Comparison of ENCODE assay signal across 9 mouse cellular contexts in genomic region chr8:46859164-46859846, GRCm38 (mm10).
DNase-seq lines count a peak whose midpoint lies in the region; ATAC-seq and TF ChIP-seq lines count a peak whose summit lies in the region.
"Had no signal": no experiment of that assay in that cellular context is flagged by ENCODE, and none has a peak within 500 bp of the region (broad histone marks: within the 10 kb centered on the region; RNA-seq: fewer than 3 reads in every experiment).

No protein-coding gene starts in this region.

- intact Hi-C loops in gastrocnemius, postnatal 36 days (cut with DNase I) = no loop called here

- no peaks in the 10 kb centered on the region for H3K27me3 ChIP-seq in thymus, adult 2 months (ENCODE audit: control insufficient read depth, insufficient read depth, low read length)
- H3K27me3 ChIP-seq: neural tube, embryonic 13.5 days had no signal

- peak; percentile 92 for DNase-seq in heart, adult 11 months
- DNase-seq in heart, adult 9 months (ENCODE audit: low spot score in 2 of 2) = no peak
- peak; percentile 39 for DNase-seq in thymus, adult 2 months
- DNase-seq in thymus, adult 18-20 months = no peak
- no peak for DNase-seq in ovary, postnatal 10 days (ENCODE audit: low spot score)
- DNase-seq in adrenal gland, adult 2 months = no peak
- DNase-seq in gastrocnemius, postnatal 36 days = no peak

- H3K36me3 ChIP-seq in thymus, adult 2 months (ENCODE audit: control insufficient read depth, insufficient read depth, low read length) = no peaks in the 10 kb centered on the region
- H3K36me3 ChIP-seq: neural tube, embryonic 13.5 days had no signal

- H3K27ac ChIP-seq in thymus, adult 2 months (ENCODE audit: control insufficient read depth, insufficient read depth, low read length) = peak overlapping the region; percentile 45; the same call in 1 of the 2 replicates

- ATAC-seq in megakaryocyte progenitor cell, adult 5-6 weeks (replicated peaks; ENCODE audit: poor library complexity) = peak; percentile 72

- H3K4me3 ChIP-seq in thymus, adult 2 months (ENCODE audit: control insufficient read depth, insufficient read depth, low read length) = no peak overlapping the region
- H3K4me3 ChIP-seq: neural tube, embryonic 13.5 days had no signal

- 8% methylated on average over 7 of the region's 7 CpGs for WGBS in thymus, adult 2 months

- no peak for TF ChIP-seq CTCF in thymus, adult 2 months (IDR thresholded peaks at IDR 0.05; ENCODE audit: borderline replicate concordance, control insufficient read depth, extremely low read depth, insufficient read depth, low read length, poor library complexity)

- peaks cover 18% of the 10 kb centered on the region for H3K4me1 ChIP-seq in thymus, adult 2 months (replicated peaks; ENCODE audit: control insufficient read depth, insufficient read depth, low read length)

- no peak for TF ChIP-seq POLR2A in thymus, adult 2 months (IDR thresholded peaks at IDR 0.05; ENCODE audit: control insufficient read depth, extremely low read depth, insufficient read depth, low read length, poor library complexity)

Comparison
In these comparisons a context has a peak if more than half of its experiments do, and no peak if none do; other contexts are left out.
1. DNase-seq: peak in heart, adult 11 months (single experiment) and thymus, adult 2 months (single experiment); none in heart, adult 9 months (0 of 2), thymus, adult 18-20 months (0 of 2), ovary, postnatal 10 days (single experiment), adrenal gland, adult 2 months (single experiment) and gastrocnemius, postnatal 36 days (0 of 2).